Mouse (Mus musculus): Measurements from ENCODE around the gene Abi1. TPM values are rescaled to one million over a fixed set of nuclear protein-coding genes. Genes with fewer than 3 reads are reported as not detected.

The Abi1 gene
- polyA plus RNA-seq, 1 experiment from 2014 or later, result 45.7 TPM

DNA sequence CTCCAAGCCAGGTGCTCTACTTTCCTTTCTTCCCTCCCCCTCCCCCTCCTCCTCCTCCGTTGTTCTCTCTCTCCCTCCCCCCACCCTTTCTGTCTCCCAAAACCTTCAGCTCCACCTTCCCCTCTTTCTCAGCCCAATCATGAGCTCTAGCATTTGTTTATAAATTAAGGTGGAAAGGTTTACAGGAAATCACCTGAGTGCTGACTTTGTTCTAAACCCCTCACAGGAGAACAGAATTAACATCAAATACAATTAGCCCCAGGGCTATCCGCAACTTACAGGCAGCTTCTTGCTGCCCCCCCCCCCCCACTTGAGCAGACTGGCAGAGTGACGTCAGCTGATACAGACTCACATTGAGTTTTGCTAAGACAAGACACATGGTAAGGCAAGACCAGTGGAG, 37.4 kb downstream of the Abi1 start:
- WGBS, result 40% methylated on average over 3 of the region's 3 CpGs

DNA sequence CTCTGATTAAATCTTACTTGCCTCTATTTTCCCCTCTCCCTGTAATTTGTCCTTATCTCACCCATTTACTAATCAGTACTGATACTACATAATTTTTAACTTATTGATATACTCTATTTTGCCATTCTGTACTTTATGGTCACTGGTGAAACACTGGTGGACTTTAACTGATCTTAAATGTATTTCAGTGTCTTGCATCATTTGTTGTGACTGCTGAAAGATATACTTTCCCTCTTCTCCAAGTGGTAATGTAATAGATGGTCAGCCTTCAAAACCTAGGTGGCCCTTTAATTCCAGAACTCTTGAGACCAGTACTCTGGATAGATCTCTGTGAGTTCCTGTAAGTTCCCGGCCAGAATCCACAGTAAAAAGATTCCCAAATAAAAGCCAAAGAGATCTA, 40.4 kb downstream of the Abi1 start:
- no peak overlapping the region for H3K27ac ChIP-seq (replicated peaks)
- no peaks in the 10 kb centered on the region for H3K36me3 ChIP-seq
- no peaks in the 10 kb centered on the region for H3K27me3 ChIP-seq
- ATAC-seq (ENCODE audit: low FRiP score, low read depth), result no peak
- no peak overlapping the region for H3K9ac ChIP-seq (replicated peaks)
- H3K4me1 ChIP-seq, result no peaks in the 10 kb centered on the region
- H3K4me2 ChIP-seq (replicated peaks), result no peak overlapping the region
- H3K4me3 ChIP-seq, result no peak overlapping the region
- H3K9me3 ChIP-seq, result no peaks in the 10 kb centered on the region
- 95% methylated on average over 1 of the region's 1 CpGs for WGBS

More for the DNA sequence above, 37.4 kb downstream of the Abi1 start:
- Histone ChIP-seq H3K36me3 (0 out of 2 replicates have a peak, but pooled peaks cover under 1% of the 10 kb centered on the region), H3K4me1 (no peaks in the 10 kb centered on the region), H3K9me3 (no peaks in the 10 kb centered on the region), H3K9ac (replicated peaks) (no peak overlapping the region), H3K4me2 (replicated peaks) (no peak overlapping the region), H3K27ac (replicated peaks) (no peak overlapping the region), H3K27me3 (no peaks in the 10 kb centered on the region), H3K4me3 (no peak overlapping the region)
- ATAC-seq (ENCODE audit: low FRiP score, low read depth), result no peak

DNA sequence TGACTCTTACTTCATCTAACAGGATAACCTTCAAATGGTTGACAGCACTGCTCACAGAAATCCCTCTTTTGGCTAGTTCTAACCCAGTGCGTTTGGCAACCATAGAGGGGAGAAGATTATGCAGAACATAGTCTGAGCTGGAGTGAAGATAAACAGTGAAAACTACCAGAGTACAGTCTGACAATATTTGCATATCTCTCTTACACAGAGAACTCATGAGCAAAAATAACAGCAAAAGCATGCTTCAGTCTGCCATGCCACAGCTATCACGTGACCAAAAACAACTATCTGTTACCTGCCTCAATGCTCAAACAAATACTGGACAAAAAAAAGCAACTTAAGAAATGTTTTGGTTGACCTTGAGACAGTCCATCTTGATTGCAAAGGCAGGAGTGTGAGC, 41.2 kb downstream of the Abi1 start:
- H3K27ac ChIP-seq (replicated peaks), result no peak overlapping the region
- H3K4me3 ChIP-seq, result no peak overlapping the region
- no peak for ATAC-seq (ENCODE audit: low FRiP score, low read depth)
- no peaks in the 10 kb centered on the region for H3K9me3 ChIP-seq
- peaks cover 5% of the 10 kb centered on the region for H3K36me3 ChIP-seq
- H3K9ac ChIP-seq (replicated peaks), result no peak overlapping the region
- no peaks in the 10 kb centered on the region for H3K27me3 ChIP-seq
- no peaks in the 10 kb centered on the region for H3K4me1 ChIP-seq
- 82% methylated on average over 2 of the region's 2 CpGs for WGBS
- H3K4me2 ChIP-seq (replicated peaks), result no peak overlapping the region

DNA sequence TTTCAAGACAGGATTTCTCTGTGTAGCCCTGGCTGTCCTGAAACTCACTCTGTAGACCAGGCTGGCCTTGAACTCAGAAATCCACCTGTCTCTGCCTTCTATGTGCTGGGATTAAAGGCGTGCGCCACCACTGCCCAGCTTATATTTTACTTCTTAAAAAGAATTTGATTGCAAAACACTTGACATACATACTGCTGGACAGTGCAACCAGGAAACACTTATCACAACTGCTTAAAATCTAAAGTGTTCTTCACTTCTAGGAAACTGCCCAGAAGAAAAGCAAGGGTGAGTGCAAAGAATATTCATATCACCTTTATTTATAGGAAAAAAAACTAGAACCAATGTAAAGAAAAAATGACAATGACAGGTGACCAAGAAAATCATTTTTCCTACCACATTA, 42.0 kb downstream of the Abi1 start:
- H3K4me2 ChIP-seq (replicated peaks), result no peak overlapping the region
- no peak for ATAC-seq (ENCODE audit: low FRiP score, low read depth)
- 97% methylated on average over 2 of the region's 2 CpGs for WGBS

DNA sequence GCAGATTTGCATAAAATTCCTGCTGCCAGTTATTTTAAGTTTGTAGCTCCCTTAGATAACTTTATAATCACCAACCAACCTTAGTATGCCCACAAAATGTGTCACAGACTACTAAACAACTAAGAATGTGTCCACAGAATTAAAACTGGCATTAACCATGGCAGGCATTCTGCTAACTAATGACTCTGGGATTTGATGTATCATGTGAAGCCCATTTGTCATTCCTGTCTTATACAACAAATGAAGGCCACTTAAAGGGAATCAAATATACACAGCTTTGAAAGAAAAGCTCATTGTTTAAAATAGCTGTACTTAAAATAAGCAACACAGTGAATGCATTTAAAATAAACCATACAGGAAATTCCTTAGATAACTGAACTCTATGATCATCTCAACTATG, 44.0 kb downstream of the Abi1 start:
- no peaks in the 10 kb centered on the region for H3K4me1 ChIP-seq
- no peak overlapping the region for H3K9ac ChIP-seq (replicated peaks)
- H3K36me3 ChIP-seq, result peaks cover 5% of the 10 kb centered on the region
- no peak for ATAC-seq (ENCODE audit: low FRiP score, low read depth)
- H3K4me2 ChIP-seq (replicated peaks), result no peak overlapping the region
- H3K27me3 ChIP-seq, result no peaks in the 10 kb centered on the region
- H3K9me3 ChIP-seq, result no peaks in the 10 kb centered on the region
- no peak overlapping the region for H3K27ac ChIP-seq (replicated peaks)
- no peak overlapping the region for H3K4me3 ChIP-seq

More for the DNA sequence above, 42.0 kb downstream of the Abi1 start:
- H3K4me1 ChIP-seq, result no peaks in the 10 kb centered on the region
- H3K9ac ChIP-seq (replicated peaks), result no peak overlapping the region
- H3K27ac ChIP-seq (replicated peaks), result no peak overlapping the region
- no peaks in the 10 kb centered on the region for H3K9me3 ChIP-seq
- peaks cover 5% of the 10 kb centered on the region for H3K36me3 ChIP-seq
- no peak overlapping the region for H3K4me3 ChIP-seq
- no peaks in the 10 kb centered on the region for H3K27me3 ChIP-seq

DNA sequence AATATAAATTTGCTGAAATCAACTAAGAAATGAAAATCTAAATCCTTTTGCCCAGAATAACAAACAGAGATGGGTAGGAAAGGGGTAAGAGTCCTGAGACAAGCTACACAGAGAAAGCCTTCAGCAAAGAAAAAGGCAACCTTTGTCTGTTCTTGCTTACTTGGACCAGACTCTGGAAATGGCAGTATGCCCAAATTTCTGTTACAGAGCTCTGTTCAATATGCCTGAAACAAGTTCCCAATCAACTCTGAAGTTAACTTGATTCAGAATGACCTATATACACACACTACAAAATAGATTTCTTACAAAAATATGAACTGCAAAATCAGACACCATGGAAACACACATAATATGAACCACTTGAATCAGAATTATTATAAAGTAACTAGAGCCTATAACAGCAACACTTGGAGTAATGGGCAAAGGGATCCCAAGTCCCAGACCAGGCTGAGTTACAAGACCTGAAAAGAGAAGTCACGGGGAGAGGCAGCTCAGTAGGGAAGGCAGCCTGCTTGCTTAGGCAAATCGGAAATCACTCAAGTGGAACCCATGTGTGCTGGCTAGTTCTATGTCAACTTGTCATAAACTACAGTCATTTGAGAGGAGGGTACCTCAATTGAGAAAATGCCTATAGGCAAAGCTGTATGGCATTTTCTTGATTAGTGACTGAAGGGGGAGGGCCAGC, 53.9 kb downstream of the Abi1 start:
- Histone ChIP-seq H3K27me3 (no peaks in the 10 kb centered on the region), H3K36me3 (no peaks in the 10 kb centered on the region), H3K4me2 (replicated peaks) (no peak overlapping the region), H3K27ac (replicated peaks) (no peak overlapping the region), H3K9me3 (no peaks in the 10 kb centered on the region), H3K4me3 (no peak overlapping the region), H3K9ac (replicated peaks) (no peak overlapping the region), H3K4me1 (no peaks in the 10 kb centered on the region)
- ATAC-seq (ENCODE audit: low FRiP score, low read depth), result no peak
- 64% methylated on average over 2 of the region's 2 CpGs for WGBS

DNA sequence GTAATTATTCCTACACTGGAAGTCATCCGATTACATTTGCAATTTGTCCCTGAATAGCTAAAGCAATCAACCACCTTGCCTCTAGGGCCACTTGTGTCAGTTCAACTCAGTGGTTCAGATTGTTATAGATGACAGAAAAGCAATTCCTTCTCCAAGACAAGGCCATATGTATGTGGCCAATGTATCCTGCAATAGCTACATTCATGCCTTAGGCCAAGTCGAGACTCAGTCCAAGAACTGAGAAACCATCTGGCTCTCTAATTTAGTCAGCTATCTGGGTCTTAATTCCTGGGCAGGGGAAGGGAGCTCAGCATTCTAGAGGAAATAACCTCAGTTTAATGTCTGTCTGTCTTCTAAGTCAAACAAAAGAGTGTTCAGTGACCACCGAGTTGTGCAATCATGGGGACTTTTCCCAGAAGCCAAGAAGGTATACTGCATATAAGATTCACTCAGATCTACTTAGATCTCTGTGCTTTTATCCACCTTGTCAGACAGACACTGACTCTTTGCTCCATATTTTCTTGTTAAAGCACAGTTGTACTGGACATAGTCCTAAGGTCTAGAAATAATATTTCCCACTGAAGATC, 62.6 kb downstream of the Abi1 start:
- ATAC-seq (ENCODE audit: low FRiP score, low read depth), result no peak
- H3K4me2 ChIP-seq (replicated peaks), result no peak overlapping the region
- H3K4me3 ChIP-seq, result no peak overlapping the region
- no peaks in the 10 kb centered on the region for H3K36me3 ChIP-seq
- H3K27ac ChIP-seq (replicated peaks), result no peak overlapping the region
- H3K9ac ChIP-seq (replicated peaks), result no peak overlapping the region
- no peaks in the 10 kb centered on the region for H3K9me3 ChIP-seq
- H3K4me1 ChIP-seq, result no peaks in the 10 kb centered on the region
- 80% methylated on average over 3 of the region's 3 CpGs for WGBS
- no peaks in the 10 kb centered on the region for H3K27me3 ChIP-seq

DNA sequence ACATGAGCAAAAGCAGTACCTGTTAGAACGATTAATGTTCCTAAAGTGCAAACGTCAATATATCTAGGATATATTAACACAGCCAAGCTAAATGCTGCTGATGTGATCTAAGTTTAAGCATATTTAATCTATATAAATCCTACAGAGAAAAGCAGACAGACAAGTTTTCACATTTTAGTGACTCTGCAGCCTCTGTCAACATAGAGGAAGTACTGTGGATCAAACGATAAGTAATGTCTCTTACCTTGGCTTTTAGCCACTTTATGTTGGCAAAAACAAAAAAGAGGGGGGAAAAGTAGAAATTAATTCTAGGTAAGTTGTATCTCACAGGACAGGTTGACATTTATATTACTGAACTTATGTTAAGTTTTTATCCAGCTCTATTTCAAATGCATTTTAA, 77.1 kb downstream of the Abi1 start:
- Histone ChIP-seq H3K4me3 (no peak overlapping the region), H3K27me3 (no peaks in the 10 kb centered on the region), H3K4me1 (no peaks in the 10 kb centered on the region), H3K36me3 (no peaks in the 10 kb centered on the region), H3K9me3 (no peaks in the 10 kb centered on the region), H3K27ac (replicated peaks) (no peak overlapping the region), H3K4me2 (replicated peaks) (no peak overlapping the region), H3K9ac (replicated peaks) (no peak overlapping the region)
- no peak for ATAC-seq (ENCODE audit: low FRiP score, low read depth)
- 95% methylated on average over 3 of the region's 3 CpGs for WGBS

DNA sequence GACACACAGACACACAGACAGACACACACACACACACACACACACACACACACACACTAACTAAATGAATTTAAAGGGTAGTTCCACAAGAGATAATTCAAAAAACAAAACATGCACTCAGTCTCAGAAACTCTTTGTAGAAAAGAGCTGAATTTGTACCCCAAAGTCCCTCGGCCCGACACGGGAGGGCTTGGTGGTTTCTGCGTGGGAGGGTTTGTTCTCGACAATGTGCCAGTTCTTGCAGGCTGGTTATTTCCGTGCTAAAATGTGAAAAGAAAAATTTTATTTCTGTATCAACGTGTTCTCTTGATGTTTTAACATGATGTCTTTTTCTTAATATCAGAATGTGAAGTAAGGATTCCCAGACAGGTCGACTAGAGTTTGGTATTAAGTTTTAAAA, 77.8 kb downstream of the Abi1 start:
- H3K27ac ChIP-seq (replicated peaks), result no peak overlapping the region
- H3K9me3 ChIP-seq, result no peaks in the 10 kb centered on the region
- H3K4me1 ChIP-seq, result no peaks in the 10 kb centered on the region
- peaks cover 3% of the 10 kb centered on the region; the same call in 1 of the 2 replicates for H3K36me3 ChIP-seq
- ATAC-seq (ENCODE audit: low FRiP score, low read depth), result no peak
- no peak overlapping the region for H3K4me3 ChIP-seq
- H3K27me3 ChIP-seq, result no peaks in the 10 kb centered on the region
- no peak overlapping the region for H3K4me2 ChIP-seq (replicated peaks)
- WGBS, result 93% methylated on average over 8 of the region's 8 CpGs
- no peak overlapping the region for H3K9ac ChIP-seq (replicated peaks)

DNA sequence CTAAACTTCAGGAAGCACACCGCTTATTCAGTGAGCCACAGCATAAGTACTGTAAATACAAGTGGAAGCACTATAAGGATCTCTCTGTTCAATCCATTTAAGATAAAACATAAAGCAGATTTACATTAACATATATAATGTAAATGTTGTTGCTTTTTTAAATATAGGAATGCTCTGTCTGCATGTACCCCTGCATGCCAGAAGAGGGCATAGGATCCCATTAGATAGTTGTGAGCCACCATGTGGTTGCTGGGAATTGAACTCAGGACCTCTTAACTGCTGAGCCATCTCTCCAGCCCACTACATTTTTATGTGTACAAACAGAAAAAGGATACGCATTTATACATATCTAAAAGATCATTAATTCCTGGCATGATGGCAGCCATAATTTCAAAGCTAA, 78.4 kb downstream of the Abi1 start:
- Histone ChIP-seq H3K36me3 (peaks cover 4% of the 10 kb centered on the region; the same call in 1 of the 2 replicates), H3K4me2 (replicated peaks) (no peak overlapping the region), H3K27ac (replicated peaks) (no peak overlapping the region), H3K9ac (replicated peaks) (no peak overlapping the region), H3K27me3 (no peaks in the 10 kb centered on the region), H3K4me3 (no peak overlapping the region), H3K9me3 (no peaks in the 10 kb centered on the region), H3K4me1 (no peaks in the 10 kb centered on the region)
- no peak for ATAC-seq (ENCODE audit: low FRiP score, low read depth)
- 98% methylated on average over 2 of the region's 2 CpGs for WGBS

DNA sequence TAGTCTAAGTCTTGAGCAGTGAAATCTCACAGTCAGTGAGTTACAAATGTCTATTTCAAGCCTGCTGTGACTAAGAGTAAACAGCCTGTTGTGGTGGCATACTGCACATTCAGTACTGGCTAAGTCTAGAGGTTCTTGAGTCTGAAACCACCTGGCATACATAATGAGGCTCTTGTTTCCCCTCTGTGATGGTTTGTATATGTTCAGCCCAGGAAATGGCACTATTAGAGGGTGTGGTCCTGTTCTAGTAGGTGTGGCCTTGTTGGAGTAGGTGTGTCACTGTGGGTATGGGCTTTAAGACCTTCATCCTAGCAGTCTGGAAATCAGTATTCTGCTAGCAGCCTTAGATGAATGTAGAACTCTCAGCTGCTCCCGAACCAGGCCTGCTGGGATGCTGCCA, 82.6 kb downstream of the Abi1 start:
- no peak overlapping the region for H3K9ac ChIP-seq (replicated peaks)
- WGBS, result 83% methylated on average over 1 of the region's 1 CpGs
- ATAC-seq (ENCODE audit: low FRiP score, low read depth), result no peak
- peaks cover 7% of the 10 kb centered on the region for H3K36me3 ChIP-seq
- H3K27me3 ChIP-seq, result no peaks in the 10 kb centered on the region
- no peaks in the 10 kb centered on the region for H3K9me3 ChIP-seq
- H3K4me1 ChIP-seq, result no peaks in the 10 kb centered on the region
- H3K4me2 ChIP-seq (replicated peaks), result no peak overlapping the region
- H3K4me3 ChIP-seq, result no peak overlapping the region
- no peak overlapping the region for H3K27ac ChIP-seq (replicated peaks)

DNA sequence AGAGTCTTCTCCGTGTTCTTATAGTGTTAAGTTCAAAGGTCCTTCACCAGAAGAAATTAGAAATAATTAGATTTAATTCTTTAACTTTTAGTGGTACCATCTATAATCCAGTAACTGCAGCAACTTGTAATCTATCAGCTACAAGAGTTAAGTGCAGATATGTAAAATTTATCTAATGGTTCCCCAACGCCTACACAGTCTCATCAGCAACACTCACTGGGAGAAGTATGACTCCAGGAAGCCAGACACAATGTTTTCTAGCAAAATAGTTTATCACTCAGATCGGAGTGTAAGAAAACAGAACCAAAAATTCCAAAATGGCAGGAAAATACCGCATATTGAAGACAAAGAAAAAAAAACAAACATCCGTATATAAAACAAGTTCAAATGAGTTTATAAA, 84.1 kb downstream of the Abi1 start:
- ATAC-seq (ENCODE audit: low FRiP score, low read depth), result no peak
- H3K4me2 ChIP-seq (replicated peaks), result no peak overlapping the region
- 91% methylated on average over 5 of the region's 5 CpGs for WGBS

DNA sequence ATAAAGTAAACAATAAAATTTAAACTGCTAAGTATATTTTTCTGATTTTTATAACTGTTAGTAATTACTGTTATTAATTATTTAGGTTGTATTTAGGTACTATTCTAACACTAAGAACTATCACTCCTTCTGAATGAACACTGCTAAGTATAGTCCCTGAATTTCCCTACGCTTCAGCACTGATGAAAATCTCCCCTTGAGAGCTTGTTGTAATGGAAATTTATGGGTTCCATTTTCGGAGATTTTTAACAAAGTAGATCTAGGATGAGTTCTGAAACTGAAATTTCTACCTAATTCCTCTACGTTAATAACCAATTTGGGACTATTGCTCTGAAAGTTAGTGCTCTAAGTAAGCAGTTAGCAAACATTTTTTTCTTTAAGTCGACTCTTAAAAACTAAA, 85.8 kb downstream of the Abi1 start:
- no peak overlapping the region for H3K4me3 ChIP-seq
- H3K9me3 ChIP-seq, result no peaks in the 10 kb centered on the region
- no peak for ATAC-seq (ENCODE audit: low FRiP score, low read depth)

More for the DNA sequence above, 84.1 kb downstream of the Abi1 start:
- Histone ChIP-seq H3K4me1 (no peaks in the 10 kb centered on the region), H3K27me3 (no peaks in the 10 kb centered on the region), H3K9me3 (no peaks in the 10 kb centered on the region), H3K9ac (replicated peaks) (no peak overlapping the region), H3K27ac (replicated peaks) (no peak overlapping the region), H3K36me3 (peaks cover 7% of the 10 kb centered on the region), H3K4me3 (no peak overlapping the region)

More for the DNA sequence above, 85.8 kb downstream of the Abi1 start:
- no peak overlapping the region for H3K9ac ChIP-seq (replicated peaks)
- WGBS, result 87% methylated on average over 4 of the region's 4 CpGs
- H3K4me2 ChIP-seq (replicated peaks), result no peak overlapping the region
- peaks cover 7% of the 10 kb centered on the region for H3K36me3 ChIP-seq
- no peaks in the 10 kb centered on the region for H3K27me3 ChIP-seq
- H3K27ac ChIP-seq (replicated peaks), result no peak overlapping the region
- no peaks in the 10 kb centered on the region for H3K4me1 ChIP-seq

Measured in midbrain, embryonic 12.5 days (tissue).